Mouse (Mus musculus): Measurements from ENCODE around the gene Socs3.

Socs3 gene

GRCm38 (mm10) chr11:117954819-117955218 lies 15.0 kb downstream of the Socs3 start:
- DNase-seq (ENCODE audit: low spot score), result no peak

GRCm38 (mm10) chr11:117954094-117954493 lies 15.8 kb downstream of the Socs3 start:
- DNase-seq (ENCODE audit: low spot score), result no peak

GRCm38 (mm10) chr11:117952174-117952933 lies 17.5 kb downstream of the Socs3 start:
- no peak for DNase-seq (ENCODE audit: low spot score)

GRCm38 (mm10) chr11:117951391-117951790 lies 18.5 kb downstream of the Socs3 start:
- no peak for DNase-seq (ENCODE audit: low spot score)

GRCm38 (mm10) chr11:117949392-117950091 lies 20.3 kb downstream of the Socs3 start:
- no peak for DNase-seq (ENCODE audit: low spot score)

GRCm38 (mm10) chr11:117946996-117947419 lies 22.8 kb downstream of the Socs3 start:
- no peak for DNase-seq (ENCODE audit: low spot score)

- DNase-seq (ENCODE audit: low spot score), result no peak
Observed at GRCm38 (mm10) chr11:117946195-117946979, 23.5 kb downstream of the Socs3 start.

GRCm38 (mm10) chr11:117941848-117942247 lies 28.0 kb downstream of the Socs3 start:
- DNase-seq (ENCODE audit: low spot score), result no peak

GRCm38 (mm10) chr11:117941325-117941834 lies 28.5 kb downstream of the Socs3 start:
- DNase-seq (ENCODE audit: low spot score), result no peak

- no peak for DNase-seq (ENCODE audit: low spot score)
Observed at GRCm38 (mm10) chr11:117940881-117941280, 29.0 kb downstream of the Socs3 start.

GRCm38 (mm10) chr11:117939741-117940285 lies 30.0 kb downstream of the Socs3 start:
- no peak for DNase-seq (ENCODE audit: low spot score)

GRCm38 (mm10) chr11:117939004-117939730 lies 30.7 kb downstream of the Socs3 start:
- no peak for DNase-seq (ENCODE audit: low spot score)

GRCm38 (mm10) chr11:117936202-117936601 lies 33.6 kb downstream of the Socs3 start:
- DNase-seq (ENCODE audit: low spot score), result no peak

- DNase-seq (ENCODE audit: low spot score), result no peak
Observed at GRCm38 (mm10) chr11:117935616-117936015, 34.2 kb downstream of the Socs3 start.

GRCm38 (mm10) chr11:117934576-117935368 lies 35.1 kb downstream of the Socs3 start:
- DNase-seq (ENCODE audit: low spot score), result no peak

GRCm38 (mm10) chr11:117934168-117934567 lies 35.7 kb downstream of the Socs3 start:
- DNase-seq (ENCODE audit: low spot score), result no peak

GRCm38 (mm10) chr11:117932195-117932594 lies 37.7 kb downstream of the Socs3 start:
- no peak for DNase-seq (ENCODE audit: low spot score)

GRCm38 (mm10) chr11:117931576-117931975 lies 38.3 kb downstream of the Socs3 start:
- DNase-seq (ENCODE audit: low spot score), result no peak

- no peak for DNase-seq (ENCODE audit: low spot score)
Observed at GRCm38 (mm10) chr11:117930781-117931338, 39.0 kb downstream of the Socs3 start.

- DNase-seq (ENCODE audit: low spot score), result no peak
Observed at GRCm38 (mm10) chr11:117925541-117925940, 44.3 kb downstream of the Socs3 start.
